Mouse (Mus musculus) heart, embryonic 13.5 days (tissue): ENCODE results near the gene Pnkp. TPM values are rescaled to one million over a fixed set of nuclear protein-coding genes. Genes with fewer than 3 reads are reported as not detected.

Experiments
- ATAC-seq: fragments of 200-750 bp; cut with Nextera tagmentation; 2 replicates; pipeline ENCODE4 v1.8.0; 2017; ENCODE audit warnings: moderate TSS enrichment; ENCODE audit not compliant: insufficient number of reproducible peaks, low FRiP score, low TSS enrichment; ENCODE audit errors: extremely low read depth
- H3K27ac ChIP-seq: fragments of 300-500 bp; sonication (generic); replicated peaks from 2 replicates; pipeline ENCODE4 v1.5.1; 2015; ENCODE audit warnings: moderate library complexity, mild to moderate bottlenecking, inconsistent platforms
- H3K27me3 ChIP-seq: fragments of 300-500 bp; sonication (generic); replicated peaks from 2 replicates; pipeline ENCODE4 v1.6.1; 2015; ENCODE audit warnings: mild to moderate bottlenecking, inconsistent platforms
- H3K36me3 ChIP-seq: fragments of 300-500 bp; sonication (generic); 2 replicates; pipeline ENCODE4 v1.6.1; 2015; ENCODE audit warnings: mild to moderate bottlenecking, inconsistent platforms
- H3K4me1 ChIP-seq: fragments of 300-500 bp; sonication (generic); 2 replicates; pipeline ENCODE4 v1.6.1; 2015; ENCODE audit warnings: inconsistent platforms
- H3K4me2 ChIP-seq: fragments of 300-500 bp; sonication (generic); 2 replicates; pipeline ENCODE4 v1.6.1; 2015; ENCODE audit warnings: inconsistent platforms, mild to moderate bottlenecking, moderate library complexity
- H3K4me3 ChIP-seq: fragments of 300-500 bp; sonication (generic); 2 replicates; pipeline ENCODE4 v1.5.1; 2015; ENCODE audit warnings: moderate library complexity, mild to moderate bottlenecking, inconsistent platforms
- H3K9ac ChIP-seq: fragments of 300-500 bp; sonication (generic); 2 replicates; pipeline ENCODE4 v1.6.1; 2015; ENCODE audit warnings: inconsistent platforms, mild to moderate bottlenecking, moderate library complexity
- H3K9me3 ChIP-seq: fragments of 300-500 bp; sonication (generic); 2 replicates; pipeline ENCODE4 v1.6.1; 2016; ENCODE audit warnings: inconsistent platforms
- WGBS: fragments of 180-500 bp; shearing (Covaris S2); methylation state at CpG from one replicate; pipeline ENCODE4 v1.1.7; 2015; ENCODE audit warnings: mixed read lengths; 5-methylcytosine and 5-hydroxymethylcytosine counted together
- polyA plus RNA-seq: library from polyadenylated mRNA; unstranded; fragments of >200 nt; fragmentation: Nextera tagmentation; extraction: Ambion mirVana; gene quantifications from 2 replicates; pipeline ENCODE4 v1.2.1, GENCODE M21; 2015

The Pnkp gene
- polyA plus RNA-seq, 1 experiment from 2014 or later = 24.0 TPM

DNA sequence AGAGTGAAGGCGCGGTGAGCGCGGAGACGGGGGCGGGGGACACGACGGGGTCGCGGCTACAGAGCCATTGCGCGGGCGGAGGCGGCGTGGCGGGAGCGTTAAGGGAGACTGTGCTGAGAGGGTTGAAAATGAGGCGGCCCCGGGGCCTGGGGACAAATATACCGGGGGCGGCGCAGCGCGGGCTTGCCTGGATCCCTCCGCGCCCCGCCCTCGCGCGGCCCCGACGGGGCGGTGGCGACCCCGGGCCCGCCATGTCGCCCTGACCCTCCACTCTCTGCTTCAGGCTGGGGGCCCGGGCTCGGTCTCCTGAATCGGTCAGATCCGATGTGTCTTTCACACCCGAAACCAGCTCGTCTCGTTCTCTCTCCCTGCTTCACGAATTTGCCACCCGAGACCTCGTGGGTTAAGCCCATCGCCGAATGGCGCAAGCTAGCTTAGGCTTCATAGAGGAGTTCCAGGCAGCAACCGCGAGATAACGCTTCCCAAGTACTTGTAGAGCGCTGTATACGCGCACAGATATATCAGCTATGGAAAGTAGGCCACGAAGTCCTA is 40.4 kb upstream of the Pnkp start, which contains the start of gene Atf5:
TSS of gene Atf5 (minus strand) at position 189 of the 552 bp plus-strand sequence.
- Histone ChIP-seq H3K4me3 (peak within 1 kb of the TSS; percentile 90), H3K9me3 (no peaks in the 10 kb centered on the region), H3K9ac (peak within 1 kb of the TSS; percentile 98), H3K27me3 (no peaks in the 10 kb centered on the region), H3K36me3 (peaks cover 29% of the 10 kb centered on the region), H3K4me2 (peak within 1 kb of the TSS; percentile 86), H3K4me1 (peaks cover 53% of the 10 kb centered on the region), H3K27ac (peak within 1 kb of the TSS; percentile 99)
- WGBS = under 1% methylated on average over 57 of the region's 57 CpGs
- peak; percentile 9; the same call in 1 of the 2 replicates for ATAC-seq

GRCm38 (mm10) chr7:44817441-44817840 is 39.5 kb upstream of the Pnkp start:
- peaks cover 59% of the 10 kb centered on the region for H3K4me1 ChIP-seq
- H3K36me3 ChIP-seq = peaks cover 22% of the 10 kb centered on the region
- no peaks in the 10 kb centered on the region for H3K9me3 ChIP-seq
- H3K4me2 ChIP-seq = peak overlapping the region; percentile 86
- WGBS = 16% methylated on average over 3 of the region's 3 CpGs
- peak overlapping the region; percentile 99 for H3K27ac ChIP-seq
- H3K9ac ChIP-seq = peak overlapping the region; percentile 98
- no peaks in the 10 kb centered on the region for H3K27me3 ChIP-seq
- peak overlapping the region; percentile 90 for H3K4me3 ChIP-seq
- no peak for ATAC-seq

- Histone ChIP-seq H3K4me3 (peak overlapping the region; percentile 90), H3K27me3 (no peaks in the 10 kb centered on the region), H3K9ac (peak overlapping the region; percentile 98), H3K36me3 (peaks cover 16% of the 10 kb centered on the region), H3K27ac (peak overlapping the region; percentile 99), H3K9me3 (no peaks in the 10 kb centered on the region), H3K4me1 (peaks cover 65% of the 10 kb centered on the region), H3K4me2 (peak overlapping the region; percentile 86)
- no peak for ATAC-seq
- 13% methylated on average over 2 of the region's 2 CpGs for WGBS
Observed at GRCm38 (mm10) chr7:44818164-44818563, 38.8 kb upstream of the Pnkp start.

DNA sequence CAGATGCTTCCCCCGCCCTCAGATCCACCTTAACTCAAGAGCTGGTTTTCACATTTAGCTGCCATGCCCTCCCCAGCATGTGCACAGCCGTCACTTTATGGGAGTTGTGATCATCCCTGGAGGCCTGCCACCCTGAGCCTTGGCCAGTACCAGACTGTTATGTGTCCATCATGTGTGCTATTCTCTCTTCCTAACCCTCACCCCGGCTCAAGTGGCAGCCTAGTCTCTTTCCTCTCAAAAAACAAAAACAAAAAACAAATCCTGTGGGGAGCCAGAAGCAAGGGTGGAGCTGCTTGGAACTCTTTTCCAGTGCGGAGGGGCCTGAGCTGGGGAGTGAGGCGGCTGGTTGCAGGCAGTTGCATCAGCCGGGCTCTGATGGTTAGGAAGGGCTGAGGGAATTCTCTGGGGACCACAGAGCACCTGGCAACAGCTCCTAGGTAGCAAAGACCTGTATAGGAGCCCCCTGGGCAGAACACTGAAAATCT is 38.1 kb upstream of the Pnkp start:
- Histone ChIP-seq H3K9ac (peak overlapping the region; percentile 98), H3K4me2 (peak overlapping the region; percentile 86), H3K4me1 (peaks cover 71% of the 10 kb centered on the region), H3K9me3 (no peaks in the 10 kb centered on the region), H3K4me3 (peak overlapping the region; percentile 90), H3K36me3 (peaks cover 11% of the 10 kb centered on the region), H3K27me3 (no peaks in the 10 kb centered on the region), H3K27ac (peak overlapping the region; percentile 34)
- 40% methylated on average over 6 of the region's 6 CpGs for WGBS
- ATAC-seq = no peak

GRCm38 (mm10) chr7:44819391-44819790 is 37.5 kb upstream of the Pnkp start:
- ATAC-seq = no peak
- peak overlapping the region; percentile 34; the same call in 1 of the 2 replicates for H3K27ac ChIP-seq
- H3K27me3 ChIP-seq = no peaks in the 10 kb centered on the region
- H3K9ac ChIP-seq = peak overlapping the region; percentile 98
- no peaks in the 10 kb centered on the region for H3K9me3 ChIP-seq
- H3K36me3 ChIP-seq = peaks cover 7% of the 10 kb centered on the region; the same call in 1 of the 2 replicates
- peak overlapping the region; percentile 90 for H3K4me3 ChIP-seq
- H3K4me2 ChIP-seq = peak overlapping the region; percentile 86
- 84% methylated on average over 2 of the region's 2 CpGs for WGBS
- H3K4me1 ChIP-seq = peaks cover 77% of the 10 kb centered on the region

GRCm38 (mm10) chr7:44819863-44820262 is 37.1 kb upstream of the Pnkp start:
- peak overlapping the region; percentile 90; the same call in 1 of the 2 replicates for H3K4me3 ChIP-seq
- ATAC-seq = no peak
- peak overlapping the region; percentile 98 for H3K9ac ChIP-seq
- H3K4me2 ChIP-seq = peak overlapping the region; percentile 86
- 50% methylated on average over 5 of the region's 5 CpGs for WGBS
- no peaks in the 10 kb centered on the region for H3K27me3 ChIP-seq
- H3K4me1 ChIP-seq = peaks cover 77% of the 10 kb centered on the region
- H3K9me3 ChIP-seq = no peaks in the 10 kb centered on the region
- peaks cover 7% of the 10 kb centered on the region; the same call in 1 of the 2 replicates for H3K36me3 ChIP-seq
- 0 out of 2 replicates have a peak overlapping the region, but pooled peaks have one; percentile 12 for H3K27ac ChIP-seq

DNA sequence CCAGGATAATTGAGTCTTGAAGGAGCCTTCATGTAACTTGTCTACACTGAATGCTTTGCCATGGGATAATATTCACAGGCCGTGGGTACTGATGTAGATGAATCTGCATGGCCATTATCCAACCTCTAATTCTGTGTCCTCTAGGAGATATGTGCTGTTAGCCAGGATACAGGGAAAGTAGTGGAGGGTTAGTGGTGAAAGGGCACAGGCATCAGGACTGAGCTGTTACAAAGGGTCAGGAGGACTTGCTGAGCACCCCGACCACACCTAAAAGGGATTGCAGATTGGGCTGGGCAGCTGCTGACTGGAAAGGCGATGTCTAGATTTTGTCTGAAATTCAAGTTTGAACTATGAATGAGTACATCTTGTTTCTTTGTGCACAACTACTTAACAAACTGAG is 36.4 kb upstream of the Pnkp start:
- Histone ChIP-seq H3K9me3 (no peaks in the 10 kb centered on the region), H3K4me2 (no peak overlapping the region), H3K9ac (0 out of 2 replicates have a peak overlapping the region, but pooled peaks have one; percentile 98), H3K4me3 (no peak overlapping the region), H3K27ac (no peak overlapping the region), H3K4me1 (peaks cover 78% of the 10 kb centered on the region), H3K27me3 (no peaks in the 10 kb centered on the region), H3K36me3 (peaks cover 7% of the 10 kb centered on the region; the same call in 1 of the 2 replicates)
- WGBS = 72% methylated on average over 3 of the region's 3 CpGs
- ATAC-seq = no peak

DNA sequence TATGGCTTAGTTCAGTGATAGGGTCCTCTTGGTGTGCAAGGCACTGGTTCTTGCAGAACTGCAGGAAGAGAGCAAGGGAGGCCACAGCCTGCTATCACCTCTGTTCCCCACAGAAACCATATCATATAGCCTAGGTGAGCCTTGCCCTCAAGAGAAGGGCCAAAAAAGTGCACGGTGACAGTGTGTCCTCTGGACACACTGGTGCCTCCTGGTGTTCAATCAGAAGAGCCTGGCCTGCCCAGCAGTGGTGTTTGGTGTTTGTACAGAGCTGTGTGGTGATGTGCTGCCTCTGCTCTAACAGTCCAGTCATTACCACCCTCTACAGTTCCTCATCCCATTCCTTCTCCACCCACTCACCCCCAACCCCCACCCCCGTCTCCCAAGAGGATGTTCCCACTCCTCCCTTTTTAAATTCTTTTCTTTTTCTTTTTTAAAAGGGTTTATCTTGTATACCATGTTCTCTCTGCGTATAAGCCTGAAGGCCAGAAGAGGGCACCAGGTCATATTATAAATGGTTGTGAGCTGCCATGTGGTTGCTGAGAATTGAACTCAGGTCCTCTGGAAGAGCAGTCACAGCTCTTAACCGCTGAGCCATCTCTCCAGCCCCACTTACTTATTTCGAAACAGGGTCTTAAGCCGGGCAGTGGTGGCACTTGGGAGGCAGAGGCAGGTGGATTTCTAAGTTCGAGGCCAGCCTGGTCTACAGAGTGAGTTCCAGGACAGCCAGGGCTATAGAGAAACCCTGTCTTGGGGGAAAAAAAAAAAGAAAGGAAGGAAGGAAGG is 35.1 kb upstream of the Pnkp start:
- Histone ChIP-seq H3K36me3 (peaks cover 10% of the 10 kb centered on the region), H3K9me3 (no peaks in the 10 kb centered on the region), H3K4me2 (no peak overlapping the region), H3K27ac (no peak overlapping the region), H3K4me1 (peaks cover 91% of the 10 kb centered on the region), H3K4me3 (no peak overlapping the region), H3K9ac (no peak overlapping the region), H3K27me3 (no peaks in the 10 kb centered on the region)
- ATAC-seq = no peak
- 80% methylated on average over 7 of the region's 7 CpGs for WGBS

DNA sequence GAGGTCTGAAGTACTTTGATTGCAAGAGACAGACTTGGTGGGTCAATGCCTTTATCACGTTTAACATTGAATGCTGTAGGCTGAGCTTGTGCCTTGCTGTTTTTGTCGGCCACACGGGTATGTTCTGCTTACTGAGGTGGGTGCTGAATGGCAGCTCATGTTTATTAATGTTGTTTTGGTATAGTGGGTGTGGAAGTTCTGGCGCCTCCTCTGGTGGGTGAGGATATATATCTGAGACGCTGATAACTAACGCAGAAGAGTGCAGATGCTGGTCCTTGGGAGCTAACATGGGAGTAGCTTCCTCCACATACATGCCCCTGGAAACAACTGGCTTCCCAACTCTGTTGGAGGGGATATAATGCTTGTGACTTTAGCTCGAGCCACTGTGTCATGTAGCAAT is 33.5 kb upstream of the Pnkp start:
- H3K4me1 ChIP-seq = peaks cover 80% of the 10 kb centered on the region
- no peak overlapping the region for H3K27ac ChIP-seq
- H3K4me3 ChIP-seq = no peak overlapping the region
- H3K4me2 ChIP-seq = no peak overlapping the region
- 34% methylated on average over 7 of the region's 7 CpGs for WGBS
- H3K9ac ChIP-seq = peak overlapping the region; percentile 8
- H3K36me3 ChIP-seq = peaks cover 15% of the 10 kb centered on the region
- ATAC-seq = no peak
- no peaks in the 10 kb centered on the region for H3K9me3 ChIP-seq
- H3K27me3 ChIP-seq = no peaks in the 10 kb centered on the region

- peaks cover 25% of the 10 kb centered on the region for H3K36me3 ChIP-seq
- H3K9ac ChIP-seq = 0 out of 2 replicates have a peak overlapping the region, but pooled peaks have one; percentile 24
- H3K4me3 ChIP-seq = no peak overlapping the region
- WGBS = 27% methylated on average over 3 of the region's 3 CpGs
- H3K27me3 ChIP-seq = no peaks in the 10 kb centered on the region
- H3K27ac ChIP-seq = no peak overlapping the region
- ATAC-seq = no peak
- H3K9me3 ChIP-seq = no peaks in the 10 kb centered on the region
- H3K4me2 ChIP-seq = no peak overlapping the region
- H3K4me1 ChIP-seq = peaks cover 65% of the 10 kb centered on the region
Observed at GRCm38 (mm10) chr7:44824872-44825271, 32.1 kb upstream of the Pnkp start.

- ATAC-seq = no peak
- H3K9ac ChIP-seq = no peak overlapping the region
Observed at GRCm38 (mm10) chr7:44826771-44827170, 30.2 kb upstream of the Pnkp start.

More at GRCm38 (mm10) chr7:44826771-44827170, 30.2 kb upstream of the Pnkp start:
- H3K9me3 ChIP-seq = no peaks in the 10 kb centered on the region
- H3K27ac ChIP-seq = no peak overlapping the region
- H3K27me3 ChIP-seq = no peaks in the 10 kb centered on the region
- no peak overlapping the region for H3K4me2 ChIP-seq
- H3K4me3 ChIP-seq = no peak overlapping the region
- peaks cover 46% of the 10 kb centered on the region for H3K4me1 ChIP-seq
- H3K36me3 ChIP-seq = peaks cover 44% of the 10 kb centered on the region
- WGBS = 89% methylated on average over 3 of the region's 3 CpGs
